Mouse (Mus musculus): Measurements from ENCODE around the gene Ldha. TPM values are rescaled to one million over a fixed set of nuclear protein-coding genes. Genes with fewer than 3 reads are reported as not detected.

Gene Ldha
- total and polyA plus RNA-seq, 3 experiments = 613 to 2,637 (median 1,212) TPM

GRCm38 (mm10) chr7:46827803-46828184 lies 13.5 kb upstream of the Ldha start:
- Histone ChIP-seq H3K9ac (ENCODE audit: control insufficient read depth, low read depth, low read length, poor library complexity, severe bottlenecking) (no peak overlapping the region), H3K9me3 (replicated peaks; ENCODE audit: insufficient read depth, low read length) (no peaks in the 10 kb centered on the region), H3K27me3 (ENCODE audit: control insufficient read depth in 1 of 2, insufficient read depth in 2 of 2, low read length in 2 of 2) (no peaks in the 10 kb centered on the region), H3K4me1 (ENCODE audit: control insufficient read depth in 1 of 2, insufficient read depth in 2 of 2, low read length in 2 of 2) (peaks cover 13 to 27% of the 10 kb centered on the region in 2 experiments), H3K36me3 (ENCODE audit: control insufficient read depth in 1 of 2, insufficient read depth in 2 of 2, low read length in 2 of 2) (peaks cover 4 to 11% of the 10 kb centered on the region in 2 experiments), H3K27ac (ENCODE audit: control insufficient read depth, low read depth, low read length) (no peak overlapping the region), H3K4me3 (ENCODE audit: control insufficient read depth in 1 of 2, insufficient read depth in 1 of 2, low read depth in 2 of 2, low read length in 2 of 2) (no peak overlapping the region), H3K79me2 (ENCODE audit: control insufficient read depth, insufficient read depth, low read length, poor library complexity) (no peaks in the 10 kb centered on the region)
- no peak for DNase-seq (ENCODE audit: low read depth, low spot score)
- TF ChIP-seq TBP (IDR thresholded peaks at IDR 0.05; ENCODE audit: low read depth, low read length) (no peak), USF1 (IDR thresholded peaks at IDR 0.05; ENCODE audit: low read depth, low read length) (no peak), NELFE (IDR thresholded peaks at IDR 0.05; ENCODE audit: low read depth, low read length) (no peak), KAT2A (conservative IDR thresholded peaks at IDR 0.05; ENCODE audit: low read depth, low read length) (no peak), ZKSCAN1 (IDR thresholded peaks at IDR 0.05; ENCODE audit: low read depth, low read length) (no peak)

DNA sequence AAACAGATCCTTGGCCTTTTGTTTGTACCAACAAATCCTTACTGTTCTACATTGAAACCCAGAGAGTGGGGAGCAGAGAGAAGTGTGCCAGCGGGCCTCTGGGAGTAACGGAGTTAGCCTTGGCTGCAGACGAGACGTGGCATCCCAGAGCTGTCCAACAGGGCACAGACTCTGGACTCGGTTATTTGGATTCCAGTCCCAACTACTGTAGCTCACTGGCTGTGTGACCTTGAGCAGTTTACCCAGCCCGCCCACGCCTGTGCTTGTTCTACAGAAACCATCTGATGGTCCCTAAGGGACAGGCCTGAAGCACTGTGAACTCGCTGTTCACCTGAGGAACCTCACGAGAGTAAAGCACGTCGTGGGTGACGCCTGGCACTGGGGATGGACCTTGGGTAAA lies 11.4 kb upstream of the Ldha start:
- peaks cover 21 to 38% of the 10 kb centered on the region in 2 experiments for H3K4me1 ChIP-seq (ENCODE audit: control insufficient read depth in 1 of 2, insufficient read depth in 2 of 2, low read length in 2 of 2)
- no peak overlapping the region for H3K9ac ChIP-seq (ENCODE audit: control insufficient read depth, low read depth, low read length, poor library complexity, severe bottlenecking)

GRCm38 (mm10) chr7:46830799-46831590 lies 10.3 kb upstream of the Ldha start:
- H3K9ac ChIP-seq (ENCODE audit: control insufficient read depth, low read depth, low read length, poor library complexity, severe bottlenecking) = peak overlapping the region; percentile 43
- H3K79me2 ChIP-seq (ENCODE audit: control insufficient read depth, insufficient read depth, low read length, poor library complexity) = no peaks in the 10 kb centered on the region
- H3K36me3 ChIP-seq (ENCODE audit: control insufficient read depth in 1 of 2, insufficient read depth in 2 of 2, low read length in 2 of 2) = peaks cover 0 to 20% of the 10 kb centered on the region in 2 experiments; a peak in 2 of 4 replicates
- peak overlapping the region; percentile 84 for H3K27ac ChIP-seq (ENCODE audit: control insufficient read depth, low read depth, low read length)
- peak overlapping the region; percentile 36 to 43 for H3K4me3 ChIP-seq (ENCODE audit: control insufficient read depth in 1 of 2, insufficient read depth in 1 of 2, low read depth in 2 of 2, low read length in 2 of 2)
- H3K9me3 ChIP-seq (replicated peaks; ENCODE audit: insufficient read depth, low read length) = no peaks in the 10 kb centered on the region
- no peaks in the 10 kb centered on the region for H3K27me3 ChIP-seq (ENCODE audit: control insufficient read depth in 1 of 2, insufficient read depth in 2 of 2, low read length in 2 of 2)
- peak; percentile 86 for DNase-seq (ENCODE audit: low read depth, low spot score)
- H3K4me1 ChIP-seq (ENCODE audit: control insufficient read depth in 1 of 2, insufficient read depth in 2 of 2, low read length in 2 of 2) = peaks cover 21 to 38% of the 10 kb centered on the region in 2 experiments
- TF ChIP-seq POLR2AphosphoS5 (IDR thresholded peaks at IDR 0.05; ENCODE audit: borderline replicate concordance, low read depth, low read length) = no peak
- TF ChIP-seq SIN3A (IDR thresholded peaks at IDR 0.05; ENCODE audit: low read length) = peak; percentile 91
- TF ChIP-seq MAZ (IDR thresholded peaks at IDR 0.05; ENCODE audit: low read depth, low read length) = no peak
- peak; percentile 47; the same call in 1 of the 2 replicates for TF ChIP-seq ELF1 (IDR thresholded peaks at IDR 0.05; ENCODE audit: low read depth, low read length)
- TF ChIP-seq MEF2A (IDR thresholded peaks at IDR 0.05; ENCODE audit: extremely low read depth, insufficient replicate concordance, low read depth, low read length, poor library complexity, severe bottlenecking) = no peak
- TF ChIP-seq USF2 (IDR thresholded peaks at IDR 0.05; ENCODE audit: borderline replicate concordance in 1 of 2, insufficient read depth in 1 of 2, low read depth in 1 of 2, low read length in 2 of 2) = no peak
- no peak for TF ChIP-seq CHD1 (IDR thresholded peaks at IDR 0.05; ENCODE audit: low read depth, low read length)
- TF ChIP-seq ZC3H11A (IDR thresholded peaks at IDR 0.05; ENCODE audit: low read depth, low read length) = no peak
- TF ChIP-seq GABPA (IDR thresholded peaks at IDR 0.05; ENCODE audit: low read depth, low read length) = no peak
- peak; percentile 77 for TF ChIP-seq TCF12 (IDR thresholded peaks at IDR 0.05; ENCODE audit: low read depth, low read length)
- TF ChIP-seq CTCF (IDR thresholded peaks at IDR 0.05 in 2 of 3, conservative IDR thresholded peaks at IDR 0.05 in 1 of 3; ENCODE audit: control insufficient read depth in 1 of 3, insufficient read depth in 1 of 3, low read depth in 2 of 3, low read length in 3 of 3, poor library complexity in 1 of 3, severe bottlenecking in 1 of 3) = no peak
- TF ChIP-seq TBP (IDR thresholded peaks at IDR 0.05; ENCODE audit: low read depth, low read length) = 0 out of 2 replicates have a peak, but pooled peaks have one; percentile 19
- peak; percentile 87 for TF ChIP-seq MAX (IDR thresholded peaks at IDR 0.05; ENCODE audit: low read length)
- TF ChIP-seq ETS1 (IDR thresholded peaks at IDR 0.05; ENCODE audit: low read depth, low read length) = peak; percentile 93
- TF ChIP-seq USF1 (IDR thresholded peaks at IDR 0.05; ENCODE audit: low read depth, low read length) = peak; percentile 62
- TF ChIP-seq SMC3 (IDR thresholded peaks at IDR 0.05; ENCODE audit: low read depth, low read length) = no peak
- no peak for TF ChIP-seq MYB (IDR thresholded peaks at IDR 0.05; ENCODE audit: low read depth, low read length)
- TF ChIP-seq KAT2A (conservative IDR thresholded peaks at IDR 0.05; ENCODE audit: low read depth, low read length) = no peak
- no peak for TF ChIP-seq CHD2 (IDR thresholded peaks at IDR 0.05; ENCODE audit: low read length)
- TF ChIP-seq POLR2AphosphoS2 (IDR thresholded peaks at IDR 0.05; ENCODE audit: low read length) = no peak
- TF ChIP-seq MXI1 (IDR thresholded peaks at IDR 0.05; ENCODE audit: low read depth, low read length) = peak; percentile 87

More for the DNA sequence above, 11.4 kb upstream of the Ldha start:
- Histone ChIP-seq H3K4me3 (ENCODE audit: control insufficient read depth in 1 of 2, insufficient read depth in 1 of 2, low read depth in 2 of 2, low read length in 2 of 2) (no peak overlapping the region), H3K79me2 (ENCODE audit: control insufficient read depth, insufficient read depth, low read length, poor library complexity) (no peaks in the 10 kb centered on the region), H3K9me3 (replicated peaks; ENCODE audit: insufficient read depth, low read length) (no peaks in the 10 kb centered on the region), H3K36me3 (ENCODE audit: control insufficient read depth in 1 of 2, insufficient read depth in 2 of 2, low read length in 2 of 2) (peaks cover 0 to 20% of the 10 kb centered on the region in 2 experiments; a peak in 2 of 4 replicates), H3K27me3 (ENCODE audit: control insufficient read depth in 1 of 2, insufficient read depth in 2 of 2, low read length in 2 of 2) (no peaks in the 10 kb centered on the region), H3K27ac (ENCODE audit: control insufficient read depth, low read depth, low read length) (no peak overlapping the region; the same call in 1 of the 2 replicates)
- TF ChIP-seq CTCF (IDR thresholded peaks at IDR 0.05 in 2 of 3, conservative IDR thresholded peaks at IDR 0.05 in 1 of 3; ENCODE audit: control insufficient read depth in 1 of 3, insufficient read depth in 1 of 3, low read depth in 2 of 3, low read length in 3 of 3, poor library complexity in 1 of 3, severe bottlenecking in 1 of 3) = no peak
- no peak for DNase-seq (ENCODE audit: low read depth, low spot score)

Measured in MEL (cell line).